Mouse (Mus musculus) naive thymus-derived CD4-positive, alpha-beta T cell, adult 5 months (primary cell): Measurements from ENCODE around the gene Prr29. TPM values are rescaled to one million over a fixed set of nuclear protein-coding genes. Genes with fewer than 3 reads are reported as not detected.

Source experiments
- polyA plus RNA-seq: library from polyadenylated mRNA; unstranded; fragments of 100-300 nt; shearing (Covaris generic); gene quantifications from one replicate; pipeline ENCODE4 v1.2.1, GENCODE M21; 2017

Prr29 gene
- not detected for polyA plus RNA-seq

DNA sequence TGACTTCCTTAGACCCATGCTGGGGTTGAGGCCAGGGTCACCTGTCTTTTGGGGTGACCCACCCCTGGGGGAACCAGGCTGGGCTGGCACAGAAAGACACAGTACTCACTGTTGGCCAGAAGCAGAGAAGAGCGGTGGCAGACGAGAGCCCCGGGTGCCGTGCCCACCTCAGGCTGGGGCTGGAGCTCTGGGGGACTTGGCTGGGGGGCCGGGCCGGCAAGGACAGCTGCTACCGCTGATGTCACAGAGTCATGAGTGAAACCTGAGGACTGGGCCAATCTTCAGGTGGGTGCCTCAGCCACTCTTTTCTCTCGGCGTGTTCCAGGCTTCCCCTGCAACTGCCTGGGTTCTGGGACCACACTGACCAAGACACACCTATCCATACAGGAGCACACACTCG, at the start of gene Prr29:
Gene Prr29 (plus strand): TSS at position 107 of the 400 bp plus-strand sequence.

GRCm38 (mm10) chr11:106353188-106353587, 12.1 kb upstream of the Prr29 start, which contains the start of gene Scn4a:
Gene Scn4a, minus strand, starts transcription at chr11:106353288.

DNA sequence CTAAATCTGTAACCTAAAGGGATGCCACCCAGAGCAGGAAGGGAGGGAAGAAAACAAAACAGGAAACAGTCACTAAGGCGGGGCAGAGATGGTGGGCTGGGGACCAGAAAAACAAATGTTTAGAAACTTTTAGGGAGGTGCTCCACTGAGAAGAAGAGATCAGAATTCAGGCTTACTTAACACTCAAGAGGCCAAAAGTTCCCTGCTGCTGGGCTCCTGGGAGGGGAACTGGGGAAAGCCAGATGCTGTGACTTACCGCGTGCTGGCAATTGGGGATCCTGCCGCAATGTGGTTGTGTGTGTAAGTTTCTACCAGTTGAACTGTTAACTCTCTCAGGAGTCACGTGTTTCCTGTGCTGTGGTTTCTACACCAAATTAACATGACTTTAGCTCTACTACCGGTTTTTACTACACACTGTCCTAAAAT, 22.5 kb downstream of the Prr29 start, which contains the start of gene Icam2:
Gene Icam2 (minus strand): TSS at position 285 of the 426 bp plus-strand sequence.

Other genes with a start within 250 kb of the Prr29 start
- 1.7 TPM for gene Gm10840, start 204.6 kb upstream of the Prr29 start, polyA plus RNA-seq
- gene Limd2, start 204.6 kb upstream of the Prr29 start, polyA plus RNA-seq = 1,361 TPM
- gene Strada, start 163.3 kb upstream of the Prr29 start, polyA plus RNA-seq = 26.2 TPM
- gene Ccdc47, start 149.1 kb upstream of the Prr29 start, polyA plus RNA-seq = 71.3 TPM
- gene Ddx42, start 148.5 kb upstream of the Prr29 start, polyA plus RNA-seq = 124 TPM
- gene Ftsj3, start 109.4 kb upstream of the Prr29 start, polyA plus RNA-seq = 94.9 TPM
- gene Psmc5, start 109.3 kb upstream of the Prr29 start, polyA plus RNA-seq = 148 TPM
- 141 TPM for gene Smarcd2, start 92.5 kb upstream of the Prr29 start, polyA plus RNA-seq
- not detected for gene Tcam1, start 88.8 kb upstream of the Prr29 start, polyA plus RNA-seq
- gene Gh, start 63.6 kb upstream of the Prr29 start, polyA plus RNA-seq = not detected
- not detected for gene Cd79b, start 50.7 kb upstream of the Prr29 start, polyA plus RNA-seq
- not detected for gene Scn4a, start 12.2 kb upstream of the Prr29 start, polyA plus RNA-seq
- 112 TPM for gene Icam2, start 22.6 kb downstream of the Prr29 start, polyA plus RNA-seq
- 8.2 TPM for gene Ern1, start 122.4 kb downstream of the Prr29 start, polyA plus RNA-seq
- 88.4 TPM for gene Tex2, start 248.0 kb downstream of the Prr29 start, polyA plus RNA-seq